Mouse (Mus musculus): ENCODE data around the gene Cdc42se1.

The Cdc42se1 gene

GRCm38 (mm10) chr3:95224295-95224694, 4.2 kb upstream of the Cdc42se1 start:
- DNase-seq: peak; percentile 66 to 78

GRCm38 (mm10) chr3:95227214-95227613, 1.3 kb upstream of the Cdc42se1 start:
- no peak for DNase-seq

- DNase-seq: peak; percentile 45 to 61
Observed at GRCm38 (mm10) chr3:95228894-95229780, 605 bp downstream of the Cdc42se1 start.

GRCm38 (mm10) chr3:95229781-95230494, 1.4 kb downstream of the Cdc42se1 start:
- peak; percentile 64 to 70 for DNase-seq

- peak; percentile 52 to 62 for DNase-seq
Observed at GRCm38 (mm10) chr3:95230495-95231297, 2.2 kb downstream of the Cdc42se1 start.

- DNase-seq: peak; percentile 34 to 50
Observed at GRCm38 (mm10) chr3:95231298-95232221, 3.0 kb downstream of the Cdc42se1 start, which contains the start of gene Mllt11. Gene Mllt11 (minus strand): TSS chr3:95232171.

- DNase-seq: peak; percentile 73 to 76
Observed at GRCm38 (mm10) chr3:95232771-95233170, 4.2 kb downstream of the Cdc42se1 start.

- DNase-seq: peak in 1 of 2 experiments; percentile 47
Observed at GRCm38 (mm10) chr3:95233303-95233980, 4.9 kb downstream of the Cdc42se1 start.

- peak in 1 of 2 experiments; percentile 47 for DNase-seq
Observed at GRCm38 (mm10) chr3:95235386-95236301, 7.1 kb downstream of the Cdc42se1 start.

- no peak for DNase-seq
Observed at GRCm38 (mm10) chr3:95237541-95238099, 9.1 kb downstream of the Cdc42se1 start.

GRCm38 (mm10) chr3:95239022-95239421, 10.5 kb downstream of the Cdc42se1 start:
- DNase-seq: no peak

GRCm38 (mm10) chr3:95239971-95240370, 11.4 kb downstream of the Cdc42se1 start:
- no peak for DNase-seq

GRCm38 (mm10) chr3:95240900-95241299, 12.4 kb downstream of the Cdc42se1 start:
- DNase-seq: no peak

GRCm38 (mm10) chr3:95241498-95241897, 13.0 kb downstream of the Cdc42se1 start, which contains the start of gene Gm128:
Gene Gm128 (minus strand): TSS chr3:95241598.
- DNase-seq: no peak

- no peak for DNase-seq
Observed at GRCm38 (mm10) chr3:95243086-95243485, 14.6 kb downstream of the Cdc42se1 start.

- DNase-seq: peak in 1 of 2 experiments; percentile 53
Observed at GRCm38 (mm10) chr3:95246465-95247231, 18.1 kb downstream of the Cdc42se1 start.

- no peak for DNase-seq
Observed at GRCm38 (mm10) chr3:95247660-95248336, 19.3 kb downstream of the Cdc42se1 start.

- DNase-seq: no peak
Observed at GRCm38 (mm10) chr3:95250361-95250760, 21.8 kb downstream of the Cdc42se1 start.

Data from kidney, adult 8-10 months (tissue).